Mouse (Mus musculus): Measurements from ENCODE around the gene Nt5c1a.
"Not testable (repeated sequence)": the region's sequence is repeated elsewhere in the genome, so short reads cannot be mapped to it uniquely, and the experiment has no call there.

Nt5c1a gene

GRCm38 (mm10) chr4:123201186-123202093 is at the start of gene Nt5c1a:
Gene Nt5c1a, plus strand, starts transcription at chr4:123201504.
- DNase-seq (ENCODE audit: low read depth, low spot score) = peak; percentile 69

GRCm38 (mm10) chr4:123152003-123152402 is 49.3 kb upstream of the Nt5c1a start:
- no peak for DNase-seq (ENCODE audit: low read depth, low spot score)

DNA sequence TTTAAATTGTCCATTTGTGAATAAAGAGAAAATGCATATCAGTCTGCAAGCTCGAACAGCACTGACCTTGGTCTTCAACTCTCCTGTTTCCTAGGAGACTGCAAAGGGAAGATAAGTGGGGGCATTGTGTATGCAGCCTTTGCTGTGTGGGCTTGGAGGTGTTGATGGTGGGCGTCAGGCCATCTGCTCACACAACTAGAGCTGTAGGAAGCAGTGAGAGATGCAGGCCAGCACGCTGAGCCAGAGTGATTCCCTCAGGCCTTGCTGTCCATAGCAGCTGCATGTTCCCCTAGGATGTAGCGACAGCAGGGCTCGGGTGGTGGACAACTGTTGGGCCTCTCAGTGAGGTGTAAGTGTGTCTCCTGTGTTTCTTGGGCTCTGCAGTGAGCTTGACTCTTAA is 48.3 kb upstream of the Nt5c1a start:
- DNase-seq (ENCODE audit: low read depth, low spot score) = peak; percentile 92

- DNase-seq (ENCODE audit: low read depth, low spot score) = peak; percentile 72
Observed at GRCm38 (mm10) chr4:123155004-123155403, 46.3 kb upstream of the Nt5c1a start.

- DNase-seq (ENCODE audit: low read depth, low spot score) = no peak
Observed at GRCm38 (mm10) chr4:123155427-123155826, 45.9 kb upstream of the Nt5c1a start.

GRCm38 (mm10) chr4:123155840-123156239 is 45.5 kb upstream of the Nt5c1a start:
- peak; percentile 15 for DNase-seq (ENCODE audit: low read depth, low spot score)

DNA sequence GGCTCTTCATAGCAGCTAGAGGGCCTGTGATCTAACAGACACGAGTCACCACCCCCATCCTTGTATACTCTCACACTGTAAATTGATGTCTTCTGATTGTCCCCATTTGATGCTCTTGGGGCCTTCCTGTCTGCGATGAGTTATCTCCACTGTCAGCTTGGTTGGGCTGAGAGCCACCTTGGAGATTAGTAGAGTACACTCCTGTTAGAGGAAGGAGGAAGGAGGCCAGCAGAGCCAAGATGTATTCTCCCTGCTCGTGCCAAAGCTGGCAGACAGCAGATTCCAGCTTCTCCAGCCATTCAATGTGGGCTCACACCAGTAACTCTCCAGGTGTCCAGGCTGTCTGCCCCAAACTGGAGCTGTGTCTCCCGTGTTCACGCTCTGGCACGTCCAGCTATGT is 40.7 kb upstream of the Nt5c1a start:
- DNase-seq (ENCODE audit: low read depth, low spot score) = no peak

DNA sequence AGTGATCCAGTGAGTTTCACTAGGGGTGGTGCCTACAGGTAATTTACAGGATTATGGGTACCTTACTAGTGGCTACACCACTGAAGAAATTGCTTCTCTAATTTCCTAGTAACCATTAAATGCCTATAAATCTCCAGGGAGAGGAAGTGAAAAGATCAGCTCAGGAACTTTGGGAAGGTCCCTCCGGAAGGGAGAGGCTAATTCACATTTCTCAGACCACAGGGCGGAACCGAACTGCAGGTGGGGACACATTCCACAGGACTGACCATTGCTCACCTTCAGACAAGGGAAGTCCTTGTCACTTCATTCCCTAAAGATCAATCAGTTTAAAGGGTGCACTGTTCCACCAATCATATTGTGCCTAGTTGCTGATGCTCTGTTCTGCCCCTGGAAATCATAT is 40.1 kb upstream of the Nt5c1a start:
- DNase-seq (ENCODE audit: low read depth, low spot score) = not testable (repeated sequence)

DNA sequence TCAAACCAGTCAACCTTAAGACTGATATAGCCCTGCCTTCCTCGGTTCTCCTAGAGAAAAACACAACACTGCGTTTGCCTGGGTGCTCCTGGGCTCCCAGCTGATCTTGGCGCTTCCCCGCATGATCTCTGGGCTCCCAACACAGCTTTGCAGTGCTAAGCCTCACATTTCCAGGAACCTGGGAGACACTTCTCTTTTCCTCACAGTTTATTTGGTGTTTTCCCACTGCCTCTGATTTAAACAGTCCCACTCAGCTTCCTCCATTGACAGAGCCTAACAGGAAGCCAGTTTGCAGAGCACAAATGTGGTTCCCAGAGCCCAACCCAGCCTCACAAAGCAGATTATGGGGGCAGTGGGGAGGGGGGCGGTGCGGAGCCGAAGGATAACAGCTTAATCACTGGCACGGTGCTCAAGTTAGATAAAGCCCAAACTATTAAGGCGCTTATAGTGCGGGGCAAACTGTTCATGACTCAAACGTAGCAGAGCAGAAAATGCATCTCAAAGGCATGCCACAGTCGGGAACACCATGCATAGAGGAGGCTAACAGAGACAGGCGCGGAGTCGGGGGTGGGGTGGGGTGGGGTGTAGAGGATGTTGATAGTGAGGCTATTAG is 38.9 kb upstream of the Nt5c1a start:
- DNase-seq (ENCODE audit: low read depth, low spot score) = peak; percentile 70

- DNase-seq (ENCODE audit: low read depth, low spot score) = peak; percentile 86
Observed at GRCm38 (mm10) chr4:123164157-123164556, 37.1 kb upstream of the Nt5c1a start.

- DNase-seq (ENCODE audit: low read depth, low spot score) = no peak
Observed at GRCm38 (mm10) chr4:123171811-123172210, 29.5 kb upstream of the Nt5c1a start.

DNA sequence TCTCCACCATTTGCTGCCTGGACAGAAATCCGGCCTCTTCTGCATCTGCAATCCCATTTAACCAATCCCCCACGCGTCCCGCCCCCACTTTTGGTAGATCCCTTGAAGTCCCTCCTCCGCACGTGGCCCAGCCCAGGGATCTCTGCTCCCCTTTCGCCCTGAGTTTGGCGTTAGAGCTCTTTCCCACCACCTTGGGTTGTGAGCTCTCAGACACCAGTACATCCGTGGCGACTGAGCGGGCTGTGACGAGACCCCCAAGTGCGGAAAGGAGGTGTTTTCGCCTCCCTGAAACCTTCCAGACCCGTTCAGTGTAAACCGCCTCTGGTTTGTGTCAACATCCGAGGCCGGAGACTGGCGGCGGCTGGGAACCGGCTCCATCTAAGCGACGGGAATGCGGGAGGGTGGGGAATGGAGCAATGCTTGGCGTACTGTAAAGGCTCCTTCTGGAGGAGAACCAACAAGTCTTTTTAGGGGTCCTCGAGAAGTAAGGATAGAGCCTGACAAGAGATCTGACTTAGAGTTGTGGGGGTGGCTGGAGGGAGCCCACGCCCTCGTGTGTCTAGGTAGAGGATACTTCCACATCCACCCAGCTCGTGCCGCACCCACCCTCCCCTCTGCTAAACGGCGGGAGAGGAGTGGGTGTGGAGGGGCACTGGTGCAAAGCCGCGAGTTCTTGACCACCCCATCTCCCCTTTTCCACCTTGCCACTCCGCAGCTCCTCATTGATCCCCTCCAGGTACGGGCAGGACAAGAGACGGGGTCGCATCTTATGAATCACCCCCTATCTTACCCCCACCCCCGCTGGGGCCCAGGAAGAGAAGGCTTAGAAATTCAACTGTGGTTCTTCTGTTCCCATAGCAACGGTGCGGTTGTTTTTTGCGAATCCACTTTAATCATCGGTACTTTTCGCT is 18.7 kb upstream of the Nt5c1a start, which contains the start of gene Hpcal4:
Gene Hpcal4 (plus strand): TSS at position 900 of the 911 bp plus-strand sequence.
- peak; percentile 80 for DNase-seq (ENCODE audit: low read depth, low spot score)

DNA sequence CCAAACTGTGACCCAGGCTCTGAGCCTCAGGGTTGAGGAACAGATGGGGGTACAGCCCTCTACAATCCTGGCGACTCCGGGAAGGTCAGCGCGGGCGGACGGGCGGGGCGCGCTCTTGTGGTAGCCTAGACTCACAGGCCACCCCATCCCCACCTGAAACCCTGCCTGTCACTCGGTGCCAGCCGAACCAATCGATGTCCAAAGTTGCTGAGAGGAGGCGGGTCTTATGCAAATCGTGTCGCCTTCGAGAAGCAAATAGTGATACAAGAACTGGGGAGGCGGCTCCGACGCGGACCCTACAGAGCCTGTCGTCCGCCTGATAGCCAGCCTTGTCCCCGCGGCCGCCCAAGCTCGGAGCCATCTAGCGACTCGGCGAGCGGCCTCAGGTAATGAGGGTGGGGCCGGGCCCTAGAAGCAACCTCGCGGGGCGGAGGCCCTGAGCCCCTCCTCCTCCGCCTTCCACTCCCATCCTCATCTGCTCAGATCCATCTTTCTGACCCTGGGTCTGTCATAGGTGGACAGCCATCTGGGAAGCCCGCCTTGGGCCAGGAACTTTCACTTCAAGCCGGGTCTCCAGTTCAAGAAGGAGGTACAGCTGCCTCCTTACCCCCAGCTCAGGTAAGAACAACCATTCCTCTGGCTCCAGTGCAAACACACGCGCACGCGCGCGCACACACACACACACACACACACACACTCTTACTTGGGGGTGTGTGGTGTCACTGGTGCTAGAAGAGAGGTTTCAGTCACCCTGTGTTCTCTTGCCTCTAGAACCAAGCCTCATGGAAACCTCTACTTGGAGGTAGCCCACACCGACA is 17.9 kb upstream of the Nt5c1a start:
- peak; percentile 98 for DNase-seq (ENCODE audit: low read depth, low spot score)

DNA sequence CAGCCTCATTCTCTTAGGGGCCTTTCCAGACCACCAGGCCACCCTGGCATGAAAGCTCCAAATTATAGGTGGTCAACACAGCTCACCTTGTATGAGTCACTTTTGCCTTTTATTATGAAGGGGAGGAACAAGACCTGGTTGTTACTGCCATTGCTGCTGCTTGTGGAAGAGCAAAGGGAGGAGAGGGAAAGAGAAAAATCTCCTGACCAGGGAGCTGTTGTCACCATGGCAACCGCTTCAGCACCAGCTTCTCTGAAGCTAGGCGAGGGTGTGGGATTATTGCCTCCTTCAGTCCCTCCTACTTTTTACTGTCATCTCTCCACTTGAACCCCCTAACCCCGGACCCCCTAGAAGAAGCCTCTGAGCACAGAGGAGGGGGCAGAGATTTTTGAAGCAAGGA is 16.5 kb upstream of the Nt5c1a start:
- peak; percentile 88 for DNase-seq (ENCODE audit: low read depth, low spot score)

GRCm38 (mm10) chr4:123192336-123192735 is 9.0 kb upstream of the Nt5c1a start:
- peak; percentile 94 for DNase-seq (ENCODE audit: low read depth, low spot score)

- DNase-seq (ENCODE audit: low read depth, low spot score) = peak; percentile 77
Observed at GRCm38 (mm10) chr4:123193791-123194190, 7.5 kb upstream of the Nt5c1a start.

DNA sequence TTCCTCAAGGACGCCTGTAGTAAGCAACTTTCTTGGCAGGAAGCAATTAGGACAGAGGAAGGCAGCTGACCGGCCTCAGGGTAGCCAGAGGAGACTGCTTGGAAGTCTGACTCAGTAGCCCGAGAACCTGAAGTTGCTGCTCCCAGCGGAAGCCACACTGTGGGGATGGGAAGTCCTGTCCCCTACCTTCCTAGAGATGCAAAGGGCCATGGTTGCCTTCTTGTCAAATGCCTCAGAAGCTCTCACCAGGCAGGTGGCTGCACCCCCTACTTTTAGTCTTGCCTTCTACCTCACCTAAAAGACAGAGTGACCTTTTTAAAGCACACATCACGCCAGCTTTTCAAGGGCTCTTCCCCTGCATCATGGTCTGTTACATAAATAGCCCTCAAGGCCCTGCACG is 4.6 kb upstream of the Nt5c1a start:
- no peak for DNase-seq (ENCODE audit: low read depth, low spot score)

- peak; percentile 88 for DNase-seq (ENCODE audit: low read depth, low spot score)
Observed at GRCm38 (mm10) chr4:123200771-123201185, 526 bp upstream of the Nt5c1a start.

- no peak for DNase-seq (ENCODE audit: low read depth, low spot score)
Observed at GRCm38 (mm10) chr4:123202094-123202420, 753 bp downstream of the Nt5c1a start.

DNA sequence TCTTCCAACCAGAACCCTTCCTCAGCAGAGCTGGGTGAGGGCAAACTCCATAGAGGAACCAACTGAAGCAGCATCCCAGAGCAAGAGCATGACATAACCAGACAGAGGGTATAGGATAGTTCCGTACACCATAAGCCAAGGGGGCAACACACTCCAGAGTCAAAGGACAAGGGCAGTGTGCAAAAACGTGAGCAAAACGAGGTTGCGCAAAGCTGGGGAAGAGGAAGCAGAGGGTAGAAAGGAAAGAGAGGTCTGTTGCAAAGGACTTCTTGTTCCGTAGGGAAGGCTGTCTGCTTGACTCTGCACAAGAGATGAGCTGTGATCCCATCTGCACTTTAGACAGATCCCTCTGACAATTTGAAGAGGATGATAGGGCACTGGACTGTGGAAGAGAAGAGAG is 6.0 kb downstream of the Nt5c1a start:
- DNase-seq (ENCODE audit: low read depth, low spot score) = no peak

DNA sequence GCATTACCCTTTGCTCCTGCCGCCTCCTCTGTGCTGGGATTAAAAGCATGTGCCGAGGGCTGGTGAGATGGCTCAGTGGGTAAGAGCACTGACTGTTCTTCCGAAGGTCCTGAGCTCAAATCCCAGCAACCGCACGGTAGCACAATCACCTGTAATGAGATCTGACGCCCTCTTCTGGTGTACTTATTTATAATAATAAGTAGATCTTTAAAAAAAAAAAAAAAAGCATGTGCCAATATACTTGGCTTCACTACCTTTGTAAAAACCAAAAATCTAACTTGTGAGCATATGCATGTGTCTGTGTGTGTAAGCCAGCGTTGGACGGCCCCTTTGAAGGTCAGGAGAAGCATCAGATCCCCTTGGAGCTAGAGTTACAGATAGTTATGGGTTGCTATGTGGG is 9.7 kb downstream of the Nt5c1a start:
- DNase-seq (ENCODE audit: low read depth, low spot score) = no peak
